Mouse (Mus musculus) cerebellum, adult 2 months (tissue): ENCODE measurements around the gene Hdac4. TPM values are rescaled to one million over a fixed set of nuclear protein-coding genes. Genes with fewer than 3 reads are reported as not detected.
A peak's percentile ranks its signal among the peaks of the same experiment; 100 is the strongest.

Source experiments
- DNase-seq, 2 experiments: peaks; one replicate each; pipeline ENCODE4 v3.0.0; 2021
- H3K27ac ChIP-seq: fragments of 200-500 bp; 2 replicates; pipeline ENCODE4 v1.5.1; 2012; ENCODE audit warnings: low read length, control low read depth, inconsistent platforms; ENCODE audit not compliant: insufficient read depth
- H3K27me3 ChIP-seq: fragments of 200-500 bp; 2 replicates; pipeline ENCODE4 v1.6.1; 2012; ENCODE audit warnings: inconsistent platforms, mild to moderate bottlenecking, low read length, moderate library complexity; ENCODE audit not compliant: control insufficient read depth, insufficient read depth
- H3K4me1 ChIP-seq: fragments of 200-500 bp; 2 replicates; pipeline ENCODE4 v1.6.1; 2011; ENCODE audit warnings: low read length; ENCODE audit not compliant: control insufficient read depth, insufficient read depth
- H3K4me3 ChIP-seq: fragments of 200-500 bp; replicated peaks from 2 replicates; pipeline ENCODE3; 2011; ENCODE audit warnings: mild to moderate bottlenecking, low read depth, low read length, control low read depth; ENCODE audit not compliant: insufficient read depth
- CTCF ChIP-seq: fragments of 200-500 bp; IDR thresholded peaks from 2 replicates; pipeline ENCODE4 v1.5.1; 2011; ENCODE audit warnings: low read depth, mild to moderate bottlenecking, control low read depth, low read length, moderate library complexity, borderline replicate concordance; ENCODE audit not compliant: insufficient read depth
- POLR2A ChIP-seq: fragments of 200-500 bp; IDR thresholded peaks from 2 replicates; pipeline ENCODE4 v1.6.1; 2011; ENCODE audit warnings: low read length, control low read depth, borderline replicate concordance; ENCODE audit not compliant: insufficient read depth
- WGBS: fragments of 180-500 bp; shearing (Covaris S2); methylation state at CpG from one replicate; pipeline ENCODE4 v1.1.7; 2018; 5-methylcytosine and 5-hydroxymethylcytosine counted together
- polyA plus RNA-seq: library from polyadenylated mRNA; depleted of rRNA; stranded (reverse); fragments of >200 nt; gene quantifications from 2 replicates; pipeline ENCODE4 v1.2.3, GENCODE M21; 2012

The Hdac4 gene
- polyA plus RNA-seq, 1 experiment, result 24.7 TPM

GRCm38 (mm10) chr1:92087821-92088220, 107.7 kb downstream of the Hdac4 start:
- 65% methylated on average over 2 of the region's 2 CpGs for WGBS
- no peaks in the 10 kb centered on the region for H3K27me3 ChIP-seq

GRCm38 (mm10) chr1:92087343-92087742, 108.2 kb downstream of the Hdac4 start:
- Histone ChIP-seq H3K27me3 (no peaks in the 10 kb centered on the region), H3K4me1 (peaks cover 15% of the 10 kb centered on the region), H3K4me3 (no peak overlapping the region), H3K27ac (no peak overlapping the region)
- peak in 1 of 2 experiments; percentile 5 for DNase-seq
- no peak for TF ChIP-seq POLR2A
- TF ChIP-seq CTCF, result no peak
- 85% methylated on average over 2 of the region's 2 CpGs for WGBS

More at GRCm38 (mm10) chr1:92087821-92088220, 107.7 kb downstream of the Hdac4 start:
- peaks cover 15% of the 10 kb centered on the region for H3K4me1 ChIP-seq
- peak in 1 of 2 experiments; percentile 2 for DNase-seq
- TF ChIP-seq CTCF (no peak), POLR2A (no peak)
- no peak overlapping the region for H3K27ac ChIP-seq
- H3K4me3 ChIP-seq, result no peak overlapping the region

- 64% methylated on average over 4 of the region's 4 CpGs for WGBS
- TF ChIP-seq POLR2A, result no peak
- no peak for TF ChIP-seq CTCF
- no peaks in the 10 kb centered on the region for H3K27me3 ChIP-seq
- peak in 1 of 2 experiments; percentile 11 for DNase-seq
- H3K4me3 ChIP-seq, result no peak overlapping the region
- H3K27ac ChIP-seq, result peak overlapping the region; percentile 39; the same call in 1 of the 2 replicates
- peaks cover 15% of the 10 kb centered on the region for H3K4me1 ChIP-seq
Observed at GRCm38 (mm10) chr1:92086841-92087240, 108.7 kb downstream of the Hdac4 start.

GRCm38 (mm10) chr1:92086277-92086813, 109.2 kb downstream of the Hdac4 start:
- no peak overlapping the region for H3K4me3 ChIP-seq
- 81% methylated on average over 1 of the region's 1 CpGs for WGBS
- H3K27me3 ChIP-seq, result no peaks in the 10 kb centered on the region
- TF ChIP-seq POLR2A (no peak), CTCF (no peak)
- no peak for DNase-seq
- H3K27ac ChIP-seq, result peak overlapping the region; percentile 39; the same call in 1 of the 2 replicates
- H3K4me1 ChIP-seq, result peaks cover 15% of the 10 kb centered on the region

GRCm38 (mm10) chr1:92084738-92085137, 110.8 kb downstream of the Hdac4 start:
- no peak overlapping the region for H3K4me3 ChIP-seq
- DNase-seq, result peak in 1 of 2 experiments; percentile 3
- WGBS, result 100% methylated on average over 2 of the region's 2 CpGs
- TF ChIP-seq CTCF, result no peak
- no peak for TF ChIP-seq POLR2A
- no peak overlapping the region for H3K27ac ChIP-seq
- peaks cover 15% of the 10 kb centered on the region for H3K4me1 ChIP-seq
- no peaks in the 10 kb centered on the region for H3K27me3 ChIP-seq

GRCm38 (mm10) chr1:92084004-92084403, 111.5 kb downstream of the Hdac4 start:
- Histone ChIP-seq H3K27me3 (no peaks in the 10 kb centered on the region), H3K4me1 (peaks cover 15% of the 10 kb centered on the region), H3K27ac (no peak overlapping the region), H3K4me3 (no peak overlapping the region)
- no peak for TF ChIP-seq POLR2A
- no peak for TF ChIP-seq CTCF
- DNase-seq, result peak in 1 of 2 experiments; percentile 5
- WGBS, result 84% methylated on average over 3 of the region's 3 CpGs

- 77% methylated on average over 6 of the region's 6 CpGs for WGBS
- Histone ChIP-seq H3K27me3 (no peaks in the 10 kb centered on the region), H3K27ac (no peak overlapping the region), H3K4me3 (no peak overlapping the region), H3K4me1 (peaks cover 15% of the 10 kb centered on the region)
- peak in 1 of 2 experiments; percentile 3 for DNase-seq
- TF ChIP-seq POLR2A (no peak), CTCF (no peak)
Observed at GRCm38 (mm10) chr1:92082837-92083541, 112.5 kb downstream of the Hdac4 start.
